Comparison of ENCODE assay signal across 19 mouse cellular contexts in genomic region chr6:52180726-52181125, GRCm38 (mm10). TPM values are rescaled to one million over a fixed set of nuclear protein-coding genes. Genes with fewer than 3 reads are reported as not detected.
DNase-seq lines count a peak whose midpoint lies in the region; ATAC-seq lines count a peak whose summit lies in the region.
"Had no signal": no experiment of that assay in that cellular context is flagged by ENCODE, and none has a peak within 500 bp of the region (broad histone marks: within the 10 kb centered on the region; RNA-seq: fewer than 3 reads in every experiment).

No protein-coding gene starts in this region.

- H3K27me3 ChIP-seq in hindbrain, embryonic 10.5 days (ENCODE audit: insufficient read depth, poor library complexity, severe bottlenecking): peaks cover 100% of the 10 kb centered on the region
- H3K27me3 ChIP-seq in hindbrain, embryonic 14.5 days (ENCODE audit: control insufficient read depth, insufficient read depth, low read length): peaks cover 84% of the 10 kb centered on the region
- H3K27me3 ChIP-seq in neural tube, embryonic 13.5 days: no peaks in the 10 kb centered on the region
- H3K27me3 ChIP-seq: CH12.LX, Patski had no signal

- no peak overlapping the region for H3K27ac ChIP-seq in hindbrain, embryonic 10.5 days
- H3K27ac ChIP-seq in hindbrain, embryonic 14.5 days: peak overlapping the region; percentile 100
- peak overlapping the region; percentile 97 for H3K27ac ChIP-seq in neural tube, embryonic 13.5 days (replicated peaks)
- H3K27ac ChIP-seq: forebrain, embryonic 15.5 days; layer of hippocampus, adult 2 months; liver, embryonic 14.5 days had no signal

- H3K36me3 ChIP-seq in hindbrain, embryonic 10.5 days: no peaks in the 10 kb centered on the region
- H3K36me3 ChIP-seq in hindbrain, embryonic 14.5 days (replicated peaks; ENCODE audit: control insufficient read depth, insufficient read depth): no peaks in the 10 kb centered on the region
- H3K36me3 ChIP-seq in neural tube, embryonic 13.5 days: peaks cover 4% of the 10 kb centered on the region
- H3K36me3 ChIP-seq: forebrain, embryonic 15.5 days had no signal

- ATAC-seq in hindbrain, embryonic 14.5 days (ENCODE audit: low FRiP score): no peak
- no peak for ATAC-seq in neural tube, embryonic 13.5 days (ENCODE audit: low read depth)
- ATAC-seq: forebrain, embryonic 15.5 days; Patski had no signal

- peak overlapping the region; percentile 81 for H3K4me2 ChIP-seq in hindbrain, embryonic 14.5 days (replicated peaks)
- H3K4me2 ChIP-seq in neural tube, embryonic 13.5 days: peak overlapping the region; percentile 75
- H3K4me2 ChIP-seq: forebrain, embryonic 15.5 days had no signal

- DNase-seq in kidney, postnatal 10 days: peak; percentile 27
- no peak for DNase-seq in kidney, adult 9 months
- DNase-seq in hindbrain, embryonic 10.5 days (ENCODE audit: low spot score): no peak
- no peak for DNase-seq in hindbrain, embryonic 14.5 days (ENCODE audit: low spot score)
- DNase-seq in right cerebral cortex, postnatal 4 days: no peak
- no peak for DNase-seq in thymus, postnatal 0 days (ENCODE audit: low spot score)
- DNase-seq in left cerebral cortex, adult 18-20 months (ENCODE audit: low spot score in 2 of 2): no peak
- DNase-seq: cerebellum, postnatal 36 days; gastrocnemius, postnatal 14 days; heart, postnatal 10 days; spleen, adult 18-20 months had no signal

- 4% methylated on average over 3 of the region's 3 CpGs for WGBS in hindbrain, embryonic 10.5 days
- WGBS in hindbrain, embryonic 14.5 days: 6% methylated on average over 3 of the region's 3 CpGs
- 22% methylated on average over 3 of the region's 3 CpGs for WGBS in neural tube, embryonic 13.5 days

- H3K9ac ChIP-seq in hindbrain, embryonic 14.5 days: peak overlapping the region; percentile 99
- peak overlapping the region; percentile 95 for H3K9ac ChIP-seq in neural tube, embryonic 13.5 days
- H3K9ac ChIP-seq: forebrain, embryonic 15.5 days; liver, embryonic 14.5 days had no signal

- H3K9me3 ChIP-seq in hindbrain, embryonic 10.5 days: no peaks in the 10 kb centered on the region
- no peaks in the 10 kb centered on the region for H3K9me3 ChIP-seq in hindbrain, embryonic 14.5 days (ENCODE audit: control insufficient read depth, low read length)
- no peaks in the 10 kb centered on the region for H3K9me3 ChIP-seq in neural tube, embryonic 13.5 days
- H3K9me3 ChIP-seq: forebrain, embryonic 15.5 days had no signal

- H3K4me3 ChIP-seq in hindbrain, embryonic 10.5 days: peak overlapping the region; percentile 81
- peak overlapping the region; percentile 71 for H3K4me3 ChIP-seq in hindbrain, embryonic 14.5 days (replicated peaks; ENCODE audit: low read length)
- H3K4me3 ChIP-seq in neural tube, embryonic 13.5 days: peak overlapping the region; percentile 54
- H3K4me3 ChIP-seq: forebrain, embryonic 15.5 days; layer of hippocampus, adult 2 months; megakaryocyte, embryonic 14.5 days had no signal

- H3K4me1 ChIP-seq in hindbrain, embryonic 10.5 days (replicated peaks): peaks cover 4% of the 10 kb centered on the region
- H3K4me1 ChIP-seq in hindbrain, embryonic 14.5 days (replicated peaks; ENCODE audit: control insufficient read depth, insufficient read depth, low read length): peaks cover 17% of the 10 kb centered on the region
- peaks cover 100% of the 10 kb centered on the region for H3K4me1 ChIP-seq in neural tube, embryonic 13.5 days (replicated peaks)
- H3K4me1 ChIP-seq: forebrain, embryonic 15.5 days; megakaryocyte, embryonic 14.5 days had no signal

RNA-seq across cellular contexts. Expression of gene 5730596B20Rik, which starts 3.4 kb away (rescaled TPM):
- polyA plus RNA-seq in hindbrain, embryonic 10.5 days (2016; fragmentation: Nextera tagmentation; extraction: Ambion mirVana): 0.90 and 3.6 TPM in 2 replicates
- polyA plus RNA-seq in hindbrain, embryonic 14.5 days (2014; fragmentation: Nextera tagmentation; extraction: Ambion mirVana): 4.1 and 5.0 TPM in 2 replicates
- polyA plus RNA-seq in neural tube, embryonic 13.5 days (2015; fragmentation: Nextera tagmentation; extraction: Ambion mirVana): 3.5 and 4.1 TPM in 2 replicates
- 0.24 and 0.25 TPM in 2 replicates for polyA plus RNA-seq in thymus, postnatal 0 days (2015; fragmentation: Nextera tagmentation; extraction: Ambion mirVana)
- total RNA-seq in left cerebral cortex, adult 18-20 months (2021): not detected
- total RNA-seq: CH12.LX; layer of hippocampus, adult 2 months; left cerebral cortex, postnatal 14 days had no signal
- polyA plus RNA-seq: forebrain, embryonic 15.5 days had no signal

RNA-seq across cellular contexts. Expression of gene Hoxa4, which starts 10.8 kb away (rescaled TPM):
- 0.14 and 4.3 TPM in 2 replicates for polyA plus RNA-seq in hindbrain, embryonic 10.5 days (2016; fragmentation: Nextera tagmentation; extraction: Ambion mirVana)
- polyA plus RNA-seq in hindbrain, embryonic 14.5 days (2014; fragmentation: Nextera tagmentation; extraction: Ambion mirVana): 19.7 and 22.5 TPM in 2 replicates
- 5.7 and 5.8 TPM in 2 replicates for polyA plus RNA-seq in neural tube, embryonic 13.5 days (2015; fragmentation: Nextera tagmentation; extraction: Ambion mirVana)
- 0.27 and 0.39 TPM in 2 replicates for polyA plus RNA-seq in thymus, postnatal 0 days (2015; fragmentation: Nextera tagmentation; extraction: Ambion mirVana)
- not detected for total RNA-seq in left cerebral cortex, adult 18-20 months (2021)
- total RNA-seq: CH12.LX; layer of hippocampus, adult 2 months; left cerebral cortex, postnatal 14 days had no signal
- polyA plus RNA-seq: forebrain, embryonic 15.5 days had no signal

RNA-seq across cellular contexts. Expression of gene Hoxa2, which starts 16.1 kb away (rescaled TPM):
- 31.4 and 56.9 TPM in 2 replicates for polyA plus RNA-seq in hindbrain, embryonic 10.5 days (2016; fragmentation: Nextera tagmentation; extraction: Ambion mirVana)
- polyA plus RNA-seq in hindbrain, embryonic 14.5 days (2014; fragmentation: Nextera tagmentation; extraction: Ambion mirVana): 27.6 and 35.1 TPM in 2 replicates
- 11.9 and 13.7 TPM in 2 replicates for polyA plus RNA-seq in neural tube, embryonic 13.5 days (2015; fragmentation: Nextera tagmentation; extraction: Ambion mirVana)
- 5.1 and 5.4 TPM in 2 replicates for polyA plus RNA-seq in thymus, postnatal 0 days (2015; fragmentation: Nextera tagmentation; extraction: Ambion mirVana)
- total RNA-seq in left cerebral cortex, adult 18-20 months (2021): not detected
- total RNA-seq: CH12.LX; layer of hippocampus, adult 2 months; left cerebral cortex, postnatal 14 days had no signal
- polyA plus RNA-seq: forebrain, embryonic 15.5 days had no signal

RNA-seq across cellular contexts. Expression of gene Hoxa1, which starts 22.6 kb away (rescaled TPM):
- polyA plus RNA-seq in hindbrain, embryonic 10.5 days (2016; fragmentation: Nextera tagmentation; extraction: Ambion mirVana): 0.77 and 1.4 TPM in 2 replicates
- polyA plus RNA-seq in hindbrain, embryonic 14.5 days (2014; fragmentation: Nextera tagmentation; extraction: Ambion mirVana): 2.6 and 3.0 TPM in 2 replicates
- 2.0 and 3.0 TPM in 2 replicates for polyA plus RNA-seq in neural tube, embryonic 13.5 days (2015; fragmentation: Nextera tagmentation; extraction: Ambion mirVana)
- 0.44 and 0.45 TPM in 2 replicates for polyA plus RNA-seq in thymus, postnatal 0 days (2015; fragmentation: Nextera tagmentation; extraction: Ambion mirVana)
- not detected for total RNA-seq in left cerebral cortex, adult 18-20 months (2021)
- total RNA-seq: layer of hippocampus, adult 2 months; left cerebral cortex, postnatal 14 days had no signal
- polyA plus RNA-seq: forebrain, embryonic 15.5 days had no signal

RNA-seq across cellular contexts. Expression of gene Hoxa5, which starts 23.7 kb away (rescaled TPM):
- polyA plus RNA-seq in hindbrain, embryonic 10.5 days (2016; fragmentation: Nextera tagmentation; extraction: Ambion mirVana): 1.8 TPM in 1 of 2 replicates, not detected in the other
- polyA plus RNA-seq in hindbrain, embryonic 14.5 days (2014; fragmentation: Nextera tagmentation; extraction: Ambion mirVana): 175 and 180 TPM in 2 replicates
- polyA plus RNA-seq in neural tube, embryonic 13.5 days (2015; fragmentation: Nextera tagmentation; extraction: Ambion mirVana): 44.7 and 66.8 TPM in 2 replicates
- 0.06 and 0.21 TPM in 2 replicates for polyA plus RNA-seq in thymus, postnatal 0 days (2015; fragmentation: Nextera tagmentation; extraction: Ambion mirVana)
- total RNA-seq in left cerebral cortex, adult 18-20 months (2021): not detected
- total RNA-seq: layer of hippocampus, adult 2 months; left cerebral cortex, postnatal 14 days had no signal
- polyA plus RNA-seq: forebrain, embryonic 15.5 days had no signal
